Mouse (Mus musculus): ENCODE data around the gene Dgke.

DNA sequence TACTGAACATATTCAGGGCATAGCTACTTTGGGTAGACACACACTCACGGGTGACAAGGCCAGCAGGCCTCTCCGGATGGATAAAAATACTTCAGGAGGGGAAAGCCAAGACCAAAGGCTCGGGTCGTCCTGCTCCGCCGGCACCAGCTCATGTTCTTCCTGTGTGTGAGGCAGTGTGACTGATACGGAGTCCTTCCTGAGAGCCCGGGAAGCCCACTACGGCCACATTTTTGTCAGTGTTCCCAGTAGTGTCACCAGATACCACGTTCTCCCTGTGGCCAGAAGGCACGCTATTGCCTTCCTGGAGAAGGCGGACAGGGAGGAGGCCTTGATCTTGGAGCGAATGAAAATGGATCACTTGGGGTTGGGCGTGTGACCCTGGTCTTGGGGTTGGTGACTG is 36.5 kb upstream of the Dgke start:
- TF ChIP-seq POLR2A (IDR thresholded peaks at IDR 0.05; ENCODE audit: borderline replicate concordance, extremely low read depth, low read depth, low read length) (no peak), CTCF (IDR thresholded peaks at IDR 0.05; ENCODE audit: insufficient read depth, low read length) (no peak)
